ENCODE assay signal across 24 mouse cellular contexts in the genomic region with DNA sequence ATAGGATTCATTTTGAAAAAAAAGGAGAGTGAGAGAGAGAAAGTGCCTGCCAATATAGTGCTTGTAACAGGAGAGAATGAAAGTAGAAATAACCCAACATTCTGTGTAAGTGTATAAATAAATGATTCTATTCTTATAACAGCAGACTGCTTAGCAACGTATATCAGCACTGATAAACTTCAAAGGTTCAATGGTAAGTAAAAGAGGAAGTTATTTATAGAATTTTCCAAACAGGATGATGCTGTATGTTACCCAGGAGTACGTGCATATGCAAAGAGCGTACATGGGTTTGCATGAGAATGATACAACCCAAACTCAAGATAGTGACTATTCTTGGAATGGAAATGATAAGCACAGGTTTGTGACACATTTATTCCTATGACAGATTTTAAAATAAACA.
"Had no signal": no experiment of that assay in that cellular context is flagged by ENCODE, and none has a peak within 500 bp of the region (broad histone marks: within the 10 kb centered on the region; RNA-seq: fewer than 3 reads in every experiment).

No protein-coding gene starts in this region.

- ATAC-seq: liver, embryonic 12.5 days had no signal

- H3K9me3 ChIP-seq: kidney, embryonic 15.5 days; limb, embryonic 10.5 days; limb, embryonic 13.5 days; liver, embryonic 12.5 days; liver, embryonic 15.5 days; lung, embryonic 15.5 days; megakaryocyte, embryonic 14.5 days; midbrain, embryonic 10.5 days; neural tube, embryonic 12.5 days; neural tube, embryonic 15.5 days had no signal

- H3K27me3 ChIP-seq: kidney, embryonic 15.5 days; limb, embryonic 13.5 days; liver, embryonic 12.5 days; liver, embryonic 15.5 days; lung, embryonic 15.5 days; megakaryocyte, embryonic 14.5 days; neural tube, embryonic 12.5 days; neural tube, embryonic 15.5 days had no signal

- H3K36me3 ChIP-seq: kidney, embryonic 15.5 days; limb, embryonic 10.5 days; limb, embryonic 13.5 days; liver, embryonic 12.5 days; liver, embryonic 15.5 days; lung, embryonic 15.5 days; midbrain, embryonic 10.5 days; neural tube, embryonic 12.5 days; neural tube, embryonic 15.5 days had no signal

- H3K4me1 ChIP-seq: kidney, embryonic 15.5 days; limb, embryonic 10.5 days; limb, embryonic 13.5 days; liver, embryonic 12.5 days; liver, embryonic 15.5 days; lung, embryonic 15.5 days; megakaryocyte, embryonic 14.5 days; midbrain, embryonic 10.5 days; neural tube, embryonic 12.5 days; neural tube, embryonic 15.5 days had no signal

- H3K9ac ChIP-seq: kidney, embryonic 15.5 days; limb, embryonic 13.5 days; liver, embryonic 12.5 days; liver, embryonic 15.5 days; lung, embryonic 15.5 days; neural tube, embryonic 12.5 days; neural tube, embryonic 15.5 days had no signal

- H3K4me3 ChIP-seq: kidney, embryonic 15.5 days; limb, embryonic 10.5 days; limb, embryonic 13.5 days; liver, embryonic 12.5 days; liver, embryonic 15.5 days; lung, embryonic 15.5 days; megakaryocyte, embryonic 14.5 days; midbrain, embryonic 10.5 days; neural tube, embryonic 12.5 days; neural tube, embryonic 15.5 days had no signal

- H3K27ac ChIP-seq: kidney, embryonic 15.5 days; limb, embryonic 10.5 days; limb, embryonic 13.5 days; liver, embryonic 12.5 days; liver, embryonic 15.5 days; lung, embryonic 15.5 days; midbrain, embryonic 10.5 days; neural tube, embryonic 12.5 days; neural tube, embryonic 15.5 days; stomach, postnatal 0 days had no signal

- DNase-seq: kidney, postnatal 10 days; kidney, postnatal 36 days; liver; lung, adult 18-20 months; lung, postnatal 10 days; lung, postnatal 36 days; midbrain, embryonic 14.5 days; right cerebral cortex, adult 18-20 months; right cerebral cortex, postnatal 14 days; right cerebral cortex, postnatal 4 days; thymus, adult 2 months; thymus, postnatal 14 days; thymus, postnatal 4 days had no signal

- H3K4me2 ChIP-seq: kidney, embryonic 15.5 days; limb, embryonic 13.5 days; liver, embryonic 12.5 days; liver, embryonic 15.5 days; lung, embryonic 15.5 days; neural tube, embryonic 12.5 days; neural tube, embryonic 15.5 days had no signal
